Mouse (Mus musculus) stomach, embryonic 15.5 days (tissue): ENCODE data around the gene Sulf2. TPM values are rescaled to one million over a fixed set of nuclear protein-coding genes. Genes with fewer than 3 reads are reported as not detected.
A peak's percentile ranks its signal among the peaks of the same experiment; 100 is the strongest.
"Not testable (repeated sequence)": the region's sequence is repeated elsewhere in the genome, so short reads cannot be mapped to it uniquely, and the experiment has no call there.

Experiments used
- ATAC-seq: fragments of 200-750 bp; cut with Nextera tagmentation; 2 replicates; pipeline ENCODE4 v1.8.0; 2017; ENCODE audit warnings: low read depth, moderate number of reproducible peaks, moderate TSS enrichment; ENCODE audit not compliant: insufficient read depth, low FRiP score
- H3K27ac ChIP-seq: fragments of 300-500 bp; sonication (generic); 2 replicates; pipeline ENCODE4 v1.5.1; 2015; ENCODE audit warnings: mild to moderate bottlenecking, inconsistent platforms
- H3K27me3 ChIP-seq: fragments of 300-500 bp; sonication (generic); replicated peaks from 2 replicates; pipeline ENCODE4 v1.6.1; 2015; ENCODE audit warnings: inconsistent platforms
- H3K36me3 ChIP-seq: fragments of 300-500 bp; sonication (generic); 2 replicates; pipeline ENCODE4 v1.6.1; 2015; ENCODE audit warnings: inconsistent platforms
- H3K4me1 ChIP-seq: fragments of 300-500 bp; sonication (generic); 2 replicates; pipeline ENCODE4 v1.6.1; 2015; ENCODE audit warnings: inconsistent platforms
- H3K4me2 ChIP-seq: fragments of 300-500 bp; sonication (generic); 2 replicates; pipeline ENCODE4 v1.6.1; 2015; ENCODE audit warnings: mild to moderate bottlenecking, inconsistent platforms
- H3K4me3 ChIP-seq: fragments of 300-500 bp; sonication (generic); replicated peaks from 2 replicates; pipeline ENCODE4 v1.5.1; 2015; ENCODE audit warnings: inconsistent platforms
- H3K9ac ChIP-seq: fragments of 300-500 bp; sonication (generic); 2 replicates; pipeline ENCODE4 v1.6.1; 2015; ENCODE audit warnings: inconsistent platforms
- H3K9me3 ChIP-seq: fragments of 300-500 bp; sonication (generic); 2 replicates; pipeline ENCODE4 v1.6.1; 2016; ENCODE audit warnings: inconsistent platforms
- WGBS: fragments of 180-500 bp; shearing (Covaris S2); methylation state at CpG from one replicate; pipeline ENCODE4 v1.1.7; 2015; 5-methylcytosine and 5-hydroxymethylcytosine counted together
- polyA plus RNA-seq: library from polyadenylated mRNA; unstranded; fragments of >200 nt; fragmentation: Nextera tagmentation; extraction: Ambion mirVana; gene quantifications from 2 replicates; pipeline ENCODE4 v1.2.1, GENCODE M21; 2015

Gene Sulf2
- polyA plus RNA-seq, 1 experiment from 2014 or later: 121 TPM

DNA sequence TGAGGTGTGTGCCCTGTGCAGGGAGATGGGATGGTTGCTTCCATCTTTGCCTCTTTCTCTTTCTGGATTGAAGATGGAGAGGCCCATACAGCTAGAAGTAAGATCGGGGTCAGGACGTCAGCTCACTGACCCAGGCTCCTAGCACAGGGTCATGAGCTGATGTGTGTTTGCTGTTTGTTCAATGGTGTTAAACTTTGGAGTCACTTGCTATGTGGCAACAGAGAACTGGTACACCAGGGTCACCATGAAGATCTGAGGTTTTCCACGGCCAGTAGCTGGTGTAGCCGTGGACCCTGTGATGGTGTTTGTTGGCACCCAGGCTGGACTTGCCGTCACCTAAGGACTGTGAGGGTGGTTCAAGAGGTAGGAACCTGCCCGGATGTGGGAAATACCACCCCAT is 63.1 kb downstream of the Sulf2 start:
- WGBS: 92% methylated on average over 6 of the region's 6 CpGs

GRCm38 (mm10) chr2:166091599-166091998 is 63.9 kb downstream of the Sulf2 start:
- peaks cover 4% of the 10 kb centered on the region; the same call in 1 of the 2 replicates for H3K4me1 ChIP-seq
- H3K27me3 ChIP-seq: no peaks in the 10 kb centered on the region
- H3K4me2 ChIP-seq: no peak overlapping the region
- H3K9me3 ChIP-seq: no peaks in the 10 kb centered on the region
- ATAC-seq: no peak
- peaks cover 27% of the 10 kb centered on the region for H3K36me3 ChIP-seq
- no peak overlapping the region for H3K4me3 ChIP-seq
- H3K27ac ChIP-seq: no peak overlapping the region
- H3K9ac ChIP-seq: no peak overlapping the region

More for the DNA sequence above, 63.1 kb downstream of the Sulf2 start:
- no peaks in the 10 kb centered on the region for H3K27me3 ChIP-seq
- ATAC-seq: no peak
- H3K9ac ChIP-seq: no peak overlapping the region
- H3K4me3 ChIP-seq: no peak overlapping the region
- no peaks in the 10 kb centered on the region for H3K9me3 ChIP-seq
- peaks cover 4% of the 10 kb centered on the region; the same call in 1 of the 2 replicates for H3K4me1 ChIP-seq
- peaks cover 27% of the 10 kb centered on the region for H3K36me3 ChIP-seq
- H3K27ac ChIP-seq: no peak overlapping the region
- H3K4me2 ChIP-seq: no peak overlapping the region

- 0 out of 2 replicates have a peak overlapping the region, but pooled peaks have one; percentile 6 for H3K27ac ChIP-seq
- no peak; the same call in 1 of the 2 replicates for ATAC-seq
- H3K9me3 ChIP-seq: no peaks in the 10 kb centered on the region
- H3K4me2 ChIP-seq: no peak overlapping the region
- 36% methylated on average over 7 of the region's 7 CpGs for WGBS
- no peaks in the 10 kb centered on the region for H3K27me3 ChIP-seq
- peaks cover 27% of the 10 kb centered on the region for H3K36me3 ChIP-seq
- H3K4me1 ChIP-seq: peaks cover 4% of the 10 kb centered on the region; the same call in 1 of the 2 replicates
- H3K4me3 ChIP-seq: no peak overlapping the region
- H3K9ac ChIP-seq: no peak overlapping the region
Observed at GRCm38 (mm10) chr2:166090131-166090581, 65.3 kb downstream of the Sulf2 start.

- Histone ChIP-seq H3K27ac (no peak overlapping the region), H3K4me1 (peaks cover 4% of the 10 kb centered on the region; the same call in 1 of the 2 replicates), H3K4me3 (no peak overlapping the region), H3K4me2 (no peak overlapping the region), H3K36me3 (peaks cover 22% of the 10 kb centered on the region; the same call in 1 of the 2 replicates), H3K9ac (no peak overlapping the region), H3K9me3 (no peaks in the 10 kb centered on the region), H3K27me3 (no peaks in the 10 kb centered on the region)
- no peak for ATAC-seq
- 87% methylated on average over 9 of the region's 9 CpGs for WGBS
Observed at GRCm38 (mm10) chr2:166088991-166089390, 66.5 kb downstream of the Sulf2 start.

DNA sequence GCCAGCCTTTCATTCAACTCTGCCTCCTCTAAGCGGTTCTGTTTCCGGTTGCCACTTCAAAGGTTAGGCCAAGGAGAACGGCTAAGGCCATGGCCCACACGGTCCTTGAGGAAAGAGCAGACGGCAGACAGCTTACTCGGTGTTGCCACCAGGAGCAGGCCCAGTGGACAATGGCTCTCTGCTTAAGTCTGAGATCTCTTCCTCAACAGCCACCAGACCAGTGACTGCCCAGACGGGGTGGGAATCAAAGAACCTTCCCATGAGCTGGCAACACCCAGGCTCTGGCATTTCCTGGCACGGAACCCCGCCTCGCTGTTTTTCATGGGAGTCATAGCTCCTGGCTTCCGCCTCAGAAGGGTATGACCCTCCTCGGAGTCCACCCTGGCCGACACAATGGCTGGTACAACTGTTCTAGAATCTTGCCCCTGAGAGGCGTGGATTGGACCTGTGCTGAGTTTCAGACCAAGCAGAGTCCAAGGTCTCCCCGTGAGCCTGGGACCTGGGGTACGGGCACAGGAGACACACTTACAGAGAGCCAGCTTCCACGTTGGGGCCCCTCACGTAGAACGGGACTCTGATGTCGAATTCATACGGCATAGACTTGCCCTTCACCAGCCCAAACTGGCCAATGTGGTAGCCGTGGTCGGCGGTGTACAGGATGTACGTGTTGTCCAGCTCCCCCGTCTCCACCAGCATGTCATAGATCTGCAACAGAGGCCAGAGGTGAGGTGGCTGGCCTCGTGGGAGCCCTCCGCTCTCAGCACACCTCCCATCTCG is 68.8 kb downstream of the Sulf2 start:
- Histone ChIP-seq H3K4me1 (peaks cover 14% of the 10 kb centered on the region), H3K9me3 (no peaks in the 10 kb centered on the region), H3K36me3 (peaks cover 11% of the 10 kb centered on the region; the same call in 1 of the 2 replicates), H3K27me3 (no peaks in the 10 kb centered on the region), H3K4me3 (no peak overlapping the region), H3K27ac (no peak overlapping the region), H3K4me2 (no peak overlapping the region), H3K9ac (no peak overlapping the region)
- no peak for ATAC-seq
- 82% methylated on average over 29 of the region's 29 CpGs for WGBS

DNA sequence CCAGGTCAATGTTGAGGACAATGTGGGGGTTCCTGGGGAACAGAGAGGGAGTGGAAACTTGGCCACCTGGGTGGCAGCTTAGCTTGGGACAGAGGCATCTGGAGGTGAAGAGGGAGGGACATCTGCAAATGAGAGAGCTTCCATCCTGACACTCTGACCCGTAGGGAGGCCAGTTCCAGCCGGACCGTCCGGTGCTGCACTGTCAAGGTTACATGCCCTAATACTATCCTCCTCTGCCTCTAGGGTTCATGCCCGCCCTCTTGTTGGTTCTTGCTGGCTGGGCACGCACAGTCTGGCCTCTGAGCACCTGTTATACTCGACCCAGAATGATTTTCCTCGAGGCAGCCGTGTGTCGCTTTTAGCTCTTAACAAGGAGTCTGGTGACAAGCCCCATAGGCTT is 69.7 kb downstream of the Sulf2 start:
- Histone ChIP-seq H3K36me3 (peaks cover 7% of the 10 kb centered on the region; the same call in 1 of the 2 replicates), H3K27ac (no peak overlapping the region), H3K9me3 (no peaks in the 10 kb centered on the region), H3K4me2 (no peak overlapping the region), H3K4me1 (peaks cover 18% of the 10 kb centered on the region), H3K4me3 (no peak overlapping the region), H3K27me3 (no peaks in the 10 kb centered on the region), H3K9ac (no peak overlapping the region)
- no peak for ATAC-seq
- 86% methylated on average over 10 of the region's 10 CpGs for WGBS

GRCm38 (mm10) chr2:166084964-166085363 is 70.5 kb downstream of the Sulf2 start:
- peaks cover 26% of the 10 kb centered on the region for H3K4me1 ChIP-seq
- H3K9ac ChIP-seq, H3K36me3 ChIP-seq, H3K4me3 ChIP-seq, H3K9me3 ChIP-seq, H3K27me3 ChIP-seq, ATAC-seq, H3K4me2 ChIP-seq, H3K27ac ChIP-seq: not testable (repeated sequence)
- 43% methylated on average over 6 of the region's 6 CpGs for WGBS

- 83% methylated on average over 7 of the region's 7 CpGs for WGBS
- ATAC-seq: no peak
- Histone ChIP-seq H3K4me2 (no peak overlapping the region), H3K9me3 (no peaks in the 10 kb centered on the region), H3K4me3 (no peak overlapping the region), H3K27me3 (no peaks in the 10 kb centered on the region), H3K27ac (no peak overlapping the region), H3K9ac (no peak overlapping the region), H3K4me1 (peaks cover 32% of the 10 kb centered on the region), H3K36me3 (peaks cover 4% of the 10 kb centered on the region; the same call in 1 of the 2 replicates)
Observed at GRCm38 (mm10) chr2:166084111-166084510, 71.4 kb downstream of the Sulf2 start.

DNA sequence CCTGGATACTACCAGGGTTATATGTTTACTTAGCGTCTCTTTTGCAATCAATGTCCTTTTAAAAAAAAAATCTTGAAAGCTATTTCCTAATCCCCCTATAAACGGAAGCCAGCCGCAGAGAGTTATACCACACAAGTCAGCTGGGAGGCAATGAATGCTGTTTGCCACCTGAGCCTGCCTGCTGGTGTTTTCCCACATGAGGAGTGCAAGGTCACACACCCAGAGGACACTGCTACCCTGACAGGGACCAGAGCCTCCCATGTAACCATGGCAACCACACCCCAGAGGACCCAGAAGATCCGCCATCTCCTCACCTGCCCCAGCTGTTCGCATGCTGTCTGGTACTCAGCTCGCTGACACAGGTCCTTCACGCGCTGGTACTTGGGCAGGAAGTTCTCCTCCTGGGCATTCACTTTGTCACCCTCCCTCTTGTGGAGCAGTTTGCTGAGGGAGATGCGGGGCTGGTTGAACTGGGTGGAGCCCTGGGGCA is 71.9 kb downstream of the Sulf2 start:
- Histone ChIP-seq H3K9ac (no peak overlapping the region), H3K9me3 (no peaks in the 10 kb centered on the region), H3K27ac (peak overlapping the region; percentile 54; the same call in 1 of the 2 replicates), H3K4me1 (peaks cover 32% of the 10 kb centered on the region), H3K4me2 (no peak overlapping the region), H3K27me3 (no peaks in the 10 kb centered on the region), H3K36me3 (peaks cover 7% of the 10 kb centered on the region; the same call in 1 of the 2 replicates), H3K4me3 (no peak overlapping the region)
- ATAC-seq: no peak
- WGBS: 60% methylated on average over 9 of the region's 9 CpGs

DNA sequence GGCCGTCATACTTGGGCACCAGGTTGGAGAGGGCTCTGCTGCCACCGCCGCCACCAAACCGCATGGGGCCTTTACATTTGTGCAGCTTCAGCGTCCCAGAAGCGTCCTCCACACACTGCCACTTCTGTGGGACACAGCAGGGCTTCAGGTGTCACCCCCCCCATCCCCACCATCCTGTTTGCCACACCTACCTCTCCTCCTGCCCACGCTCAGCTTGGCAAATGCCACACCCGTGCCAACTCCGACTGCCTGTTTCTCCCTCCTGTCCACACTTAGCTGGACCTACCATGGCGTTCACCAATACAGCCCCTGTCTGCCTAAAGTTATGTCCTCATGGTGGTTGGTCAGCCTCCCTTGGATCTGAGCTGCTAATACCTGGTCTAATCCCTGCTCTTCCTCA is 72.8 kb downstream of the Sulf2 start:
- H3K4me2 ChIP-seq: no peak overlapping the region
- H3K4me1 ChIP-seq: peaks cover 32% of the 10 kb centered on the region
- WGBS: 83% methylated on average over 10 of the region's 10 CpGs
- no peak for ATAC-seq
- H3K27me3 ChIP-seq: no peaks in the 10 kb centered on the region
- H3K27ac ChIP-seq: peak overlapping the region; percentile 44; the same call in 1 of the 2 replicates
- H3K4me3 ChIP-seq: no peak overlapping the region
- H3K9ac ChIP-seq: no peak overlapping the region
- peaks cover 8% of the 10 kb centered on the region; the same call in 1 of the 2 replicates for H3K36me3 ChIP-seq
- no peaks in the 10 kb centered on the region for H3K9me3 ChIP-seq

DNA sequence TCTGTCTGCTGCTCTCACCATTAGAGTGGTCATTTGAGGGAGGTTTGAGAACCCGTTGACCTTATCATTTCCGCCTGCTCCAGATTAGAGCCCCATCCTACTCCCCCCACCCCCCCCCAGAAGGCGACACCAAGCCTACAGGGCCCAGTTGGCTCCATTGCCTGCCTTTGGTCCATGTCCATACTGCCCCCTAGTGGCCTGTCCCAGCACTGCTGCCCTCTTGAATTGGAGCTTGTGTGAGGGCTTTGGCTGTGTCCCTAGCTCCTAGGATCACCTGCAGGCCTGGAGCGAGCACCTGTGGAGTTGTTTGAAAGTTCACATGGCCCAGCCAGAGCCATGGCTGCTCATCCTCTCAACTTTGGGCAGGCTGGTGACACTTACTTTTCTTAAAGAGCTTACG is 73.3 kb downstream of the Sulf2 start:
- Histone ChIP-seq H3K27ac (no peak overlapping the region), H3K4me1 (peaks cover 32% of the 10 kb centered on the region), H3K9me3 (no peaks in the 10 kb centered on the region), H3K27me3 (no peaks in the 10 kb centered on the region), H3K4me3 (no peak overlapping the region), H3K4me2 (no peak overlapping the region), H3K36me3 (peaks cover 10% of the 10 kb centered on the region), H3K9ac (no peak overlapping the region)
- no peak for ATAC-seq
- 52% methylated on average over 5 of the region's 5 CpGs for WGBS
